Mouse (Mus musculus): ENCODE data around the gene 9530068E07Rik.

- TF ChIP-seq CTCF (IDR thresholded peaks at IDR 0.05; ENCODE audit: borderline replicate concordance, control insufficient read depth, extremely low read depth, insufficient read depth, low read length, poor library complexity) (no peak), POLR2A (IDR thresholded peaks at IDR 0.05; ENCODE audit: control insufficient read depth, extremely low read depth, insufficient read depth, low read length, poor library complexity) (no peak)
Observed at GRCm38 (mm10) chr11:52395343-52395742, 885 bp upstream of the 9530068E07Rik start.

Measured in thymus, adult 2 months (tissue).